Mouse (Mus musculus): ENCODE data around the gene Tbxa2r. TPM values are rescaled to one million over a fixed set of nuclear protein-coding genes. Genes with fewer than 3 reads are reported as not detected.

Gene Tbxa2r
- polyA plus RNA-seq, 2 experiments, result 1.9 to 2.4 TPM

- 65% methylated on average over 9 of the region's 9 CpGs for WGBS (ENCODE audit: insufficient replicate concordance)
- no peaks in the 10 kb centered on the region for H3K9me3 ChIP-seq (ENCODE audit: control insufficient read depth, low read length)
- peaks cover 40 to 44% of the 10 kb centered on the region in 2 experiments for H3K4me1 ChIP-seq (replicated peaks; ENCODE audit: control insufficient read depth in 2 of 2, insufficient read depth in 2 of 2, low read length in 1 of 2)
- H3K4me3 ChIP-seq (ENCODE audit: insufficient read depth in 1 of 2, low read depth in 2 of 2, low read length in 2 of 2), result no peak overlapping the region
- no peaks in the 10 kb centered on the region for H3K36me3 ChIP-seq (replicated peaks; ENCODE audit: control insufficient read depth, insufficient read depth, low read depth)
- ATAC-seq (ENCODE audit: insufficient read depth) (no peak), DNase-seq (ENCODE audit: low read depth in 3 of 3, low spot score in 3 of 3) (no peak)
- no peak for TF ChIP-seq EP300 (IDR thresholded peaks at IDR 0.05; ENCODE audit: low read depth)
- no peak for TF ChIP-seq CTCF (IDR thresholded peaks at IDR 0.05; ENCODE audit: low read depth)
- H3K4me2 ChIP-seq (ENCODE audit: low read depth), result no peak overlapping the region
- H3K27ac ChIP-seq, result no peak overlapping the region
- no peak overlapping the region for H3K9ac ChIP-seq (replicated peaks)
- H3K27me3 ChIP-seq (ENCODE audit: control insufficient read depth, insufficient read depth, low read length), result no peaks in the 10 kb centered on the region
Observed at GRCm38 (mm10) chr10:81354738-81355477, 26.4 kb downstream of the Tbxa2r start.

GRCm38 (mm10) chr10:81355533-81355932 lies 27.0 kb downstream of the Tbxa2r start:
- Histone ChIP-seq H3K27me3 (ENCODE audit: control insufficient read depth, insufficient read depth, low read length) (no peaks in the 10 kb centered on the region), H3K36me3 (replicated peaks; ENCODE audit: control insufficient read depth, insufficient read depth, low read depth) (no peaks in the 10 kb centered on the region; the same call in 1 of the 2 replicates), H3K9ac (replicated peaks) (no peak overlapping the region), H3K4me2 (ENCODE audit: low read depth) (no peak overlapping the region), H3K27ac (no peak overlapping the region), H3K4me3 (ENCODE audit: insufficient read depth in 1 of 2, low read depth in 2 of 2, low read length in 2 of 2) (no peak overlapping the region), H3K4me1 (replicated peaks; ENCODE audit: control insufficient read depth in 2 of 2, insufficient read depth in 2 of 2, low read length in 1 of 2) (peaks cover 41 to 50% of the 10 kb centered on the region in 2 experiments), H3K9me3 (ENCODE audit: control insufficient read depth, low read length) (no peaks in the 10 kb centered on the region)
- DNase-seq (ENCODE audit: low read depth in 3 of 3, low spot score in 3 of 3), result no peak
- 54% methylated on average over 4 of the region's 4 CpGs for WGBS (ENCODE audit: insufficient replicate concordance)
- no peak for TF ChIP-seq CTCF (IDR thresholded peaks at IDR 0.05; ENCODE audit: low read depth)
- ATAC-seq (ENCODE audit: insufficient read depth), result no peak

- 24% methylated on average over 12 of the region's 12 CpGs for WGBS (ENCODE audit: insufficient replicate concordance)
- Histone ChIP-seq H3K27me3 (ENCODE audit: control insufficient read depth, insufficient read depth, low read length) (no peaks in the 10 kb centered on the region), H3K36me3 (replicated peaks; ENCODE audit: control insufficient read depth, insufficient read depth, low read depth) (peaks cover 7% of the 10 kb centered on the region), H3K4me1 (replicated peaks; ENCODE audit: control insufficient read depth in 2 of 2, insufficient read depth in 2 of 2, low read length in 1 of 2) (peaks cover 43 to 51% of the 10 kb centered on the region in 2 experiments), H3K27ac (peak overlapping the region; percentile 63), H3K9me3 (ENCODE audit: control insufficient read depth, low read length) (no peaks in the 10 kb centered on the region), H3K4me2 (ENCODE audit: low read depth) (peak overlapping the region; percentile 82), H3K4me3 (ENCODE audit: insufficient read depth in 1 of 2, low read depth in 2 of 2, low read length in 2 of 2) (peak overlapping the region; percentile 54 to 64), H3K9ac (replicated peaks) (peak overlapping the region; percentile 77)
- TF ChIP-seq EP300 (IDR thresholded peaks at IDR 0.05; ENCODE audit: low read depth) (no peak), CTCF (IDR thresholded peaks at IDR 0.05; ENCODE audit: low read depth) (no peak)
- ATAC-seq (ENCODE audit: insufficient read depth), result no peak
- DNase-seq (ENCODE audit: low read depth in 3 of 3, low spot score in 3 of 3), result no peak
Observed at GRCm38 (mm10) chr10:81356352-81356990, 27.9 kb downstream of the Tbxa2r start.

GRCm38 (mm10) chr10:81356991-81357844 lies 28.7 kb downstream of the Tbxa2r start, which contains the start of gene Mfsd12:
Mfsd12 (plus strand) TSS chr10:81357491.
- Histone ChIP-seq H3K4me3 (ENCODE audit: insufficient read depth in 1 of 2, low read depth in 2 of 2, low read length in 2 of 2) (peak within 1 kb of the TSS; percentile 64 to 88), H3K9me3 (ENCODE audit: control insufficient read depth, low read length) (no peaks in the 10 kb centered on the region), H3K4me2 (ENCODE audit: low read depth) (peak within 1 kb of the TSS; percentile 82), H3K9ac (replicated peaks) (peak within 1 kb of the TSS; percentile 89), H3K36me3 (replicated peaks; ENCODE audit: control insufficient read depth, insufficient read depth, low read depth) (peaks cover 13% of the 10 kb centered on the region), H3K4me1 (replicated peaks; ENCODE audit: control insufficient read depth in 2 of 2, insufficient read depth in 2 of 2, low read length in 1 of 2) (peaks cover 43 to 51% of the 10 kb centered on the region in 2 experiments), H3K27me3 (ENCODE audit: control insufficient read depth, insufficient read depth, low read length) (no peaks in the 10 kb centered on the region), H3K27ac (peak within 1 kb of the TSS; percentile 86)
- DNase-seq (ENCODE audit: low read depth in 3 of 3, low spot score in 3 of 3), result peak; percentile 82 to 85 (median 83)
- 2% methylated on average over 70 of the region's 79 CpGs for WGBS (ENCODE audit: insufficient replicate concordance)
- TF ChIP-seq EP300 (IDR thresholded peaks at IDR 0.05; ENCODE audit: low read depth) (no peak), CTCF (IDR thresholded peaks at IDR 0.05; ENCODE audit: low read depth) (no peak)
- ATAC-seq (ENCODE audit: insufficient read depth), result peak; percentile 84
